Mouse (Mus musculus) megakaryocyte, embryonic 14.5 days (primary cell): ENCODE data around the gene Rasl2-9. TPM values are rescaled to one million over a fixed set of nuclear protein-coding genes. Genes with fewer than 3 reads are reported as not detected.
"Not testable (repeated sequence)": the region's sequence is repeated elsewhere in the genome, so short reads cannot be mapped to it uniquely, and the experiment has no call there.

Experiments
- H3K27me3 ChIP-seq: replicated peaks from 2 replicates; pipeline ENCODE3; 2012; ENCODE audit warnings: inconsistent platforms
- H3K36me3 ChIP-seq: replicated peaks from 2 replicates; pipeline ENCODE3; 2012; ENCODE audit warnings: low read length, inconsistent platforms, mixed read lengths
- H3K4me1 ChIP-seq: 2 replicates; pipeline ENCODE4 v1.6.1; 2012; ENCODE audit warnings: inconsistent platforms
- H3K4me3 ChIP-seq: replicated peaks from 2 replicates; pipeline ENCODE3; 2012; ENCODE audit warnings: moderate library complexity, mild to moderate bottlenecking, inconsistent platforms
- H3K9me3 ChIP-seq: 2 replicates; pipeline ENCODE4 v1.6.1; 2012; ENCODE audit warnings: inconsistent platforms
- FLI1 ChIP-seq: IDR thresholded peaks from 2 replicates; pipeline ENCODE4 v1.6.1; 2012; ENCODE audit warnings: low read length, inconsistent platforms, mixed read lengths
- GATA1 ChIP-seq: IDR thresholded peaks from 3 replicates; pipeline ENCODE4 v1.6.1; 2012; ENCODE audit warnings: mixed read lengths, low read length, inconsistent platforms, borderline replicate concordance
- polyA plus RNA-seq: library from polyadenylated mRNA; stranded (reverse); fragments of >175 nt; gene quantifications from 2 replicates; pipeline ENCODE4 v1.2.3, GENCODE M21; 2012; ENCODE audit warnings: low replicate concordance; ENCODE audit not compliant: insufficient read depth

The Rasl2-9 gene
- polyA plus RNA-seq, 1 experiment = not detected

GRCm38 (mm10) chr7:5081939-5082338, 43.8 kb downstream of the Rasl2-9 start:
- Histone ChIP-seq H3K27me3 (no peaks in the 10 kb centered on the region), H3K4me3 (peak overlapping the region; percentile 98), H3K9me3 (no peaks in the 10 kb centered on the region), H3K4me1 (peaks cover 64% of the 10 kb centered on the region), H3K36me3 (peaks cover 71% of the 10 kb centered on the region)
- TF ChIP-seq FLI1 = no peak
- TF ChIP-seq GATA1 = no peak

GRCm38 (mm10) chr7:5081241-5081640, 44.5 kb downstream of the Rasl2-9 start:
- H3K27me3 ChIP-seq = no peaks in the 10 kb centered on the region
- TF ChIP-seq FLI1 (no peak), GATA1 (no peak)
- H3K4me3 ChIP-seq = peak overlapping the region; percentile 98
- H3K9me3 ChIP-seq = no peaks in the 10 kb centered on the region
- H3K36me3 ChIP-seq = peaks cover 71% of the 10 kb centered on the region
- peaks cover 67% of the 10 kb centered on the region for H3K4me1 ChIP-seq

GRCm38 (mm10) chr7:5080815-5081214, 44.9 kb downstream of the Rasl2-9 start:
- Histone ChIP-seq H3K9me3 (no peaks in the 10 kb centered on the region), H3K4me1 (peaks cover 65% of the 10 kb centered on the region), H3K4me3 (peak overlapping the region; percentile 98), H3K27me3 (no peaks in the 10 kb centered on the region), H3K36me3 (peaks cover 70% of the 10 kb centered on the region)
- TF ChIP-seq GATA1 (no peak), FLI1 (no peak)

GRCm38 (mm10) chr7:5080010-5080751, 45.6 kb downstream of the Rasl2-9 start, which contains the start of gene Epn1:
Gene Epn1, plus strand, starts transcription at chr7:5080235.
- TF ChIP-seq GATA1 (no peak), FLI1 (peak; percentile 98)
- Histone ChIP-seq H3K36me3 (peaks cover 70% of the 10 kb centered on the region), H3K9me3 (no peaks in the 10 kb centered on the region), H3K4me1 (peaks cover 64% of the 10 kb centered on the region), H3K27me3 (no peaks in the 10 kb centered on the region), H3K4me3 (peak within 1 kb of the TSS; percentile 98)

- H3K27me3 ChIP-seq, H3K9me3 ChIP-seq: not testable (repeated sequence)
- Histone ChIP-seq H3K4me3 (peak overlapping the region; percentile 98), H3K36me3 (peaks cover 70% of the 10 kb centered on the region), H3K4me1 (peaks cover 61% of the 10 kb centered on the region)
Measured at GRCm38 (mm10) chr7:5079365-5080009, 46.3 kb downstream of the Rasl2-9 start.

GRCm38 (mm10) chr7:5076931-5077330, 48.8 kb downstream of the Rasl2-9 start:
- peaks cover 60% of the 10 kb centered on the region for H3K4me1 ChIP-seq
- H3K27me3 ChIP-seq = no peaks in the 10 kb centered on the region
- no peak overlapping the region for H3K4me3 ChIP-seq
- H3K36me3 ChIP-seq = peaks cover 73% of the 10 kb centered on the region
- no peaks in the 10 kb centered on the region for H3K9me3 ChIP-seq
- TF ChIP-seq FLI1 (no peak), GATA1 (no peak)

- peaks cover 91% of the 10 kb centered on the region for H3K36me3 ChIP-seq
- no peak for TF ChIP-seq GATA1
- no peak for TF ChIP-seq FLI1
- no peaks in the 10 kb centered on the region for H3K27me3 ChIP-seq
- H3K4me3 ChIP-seq = no peak overlapping the region
- peaks cover 67% of the 10 kb centered on the region for H3K4me1 ChIP-seq
- H3K9me3 ChIP-seq = no peaks in the 10 kb centered on the region
Measured at GRCm38 (mm10) chr7:5074984-5075383, 50.8 kb downstream of the Rasl2-9 start.

Other genes starting within 250 kb of the Rasl2-9 start
- gene Isoc2a, start 248.8 kb downstream of the Rasl2-9 start, polyA plus RNA-seq = 7.2 and 17.1 TPM in 2 replicates
- gene Gm36210, start 219.4 kb downstream of the Rasl2-9 start, polyA plus RNA-seq = not detected in 2 replicates
- 33.6 and 53.4 TPM in 2 replicates for gene Zfp628, start 210.7 kb downstream of the Rasl2-9 start, polyA plus RNA-seq
- 0.51 TPM in 1 of 2 replicates, not detected in the other for gene Nat14, start 203.9 kb downstream of the Rasl2-9 start, polyA plus RNA-seq
- 0.09 and 1.5 TPM in 2 replicates for gene Ssc5d, start 200.2 kb downstream of the Rasl2-9 start, polyA plus RNA-seq
- gene Sbk2, start 161.5 kb downstream of the Rasl2-9 start, polyA plus RNA-seq = 1.3 TPM in 1 of 2 replicates, not detected in the other
- gene Sbk3, start 154.8 kb downstream of the Rasl2-9 start, polyA plus RNA-seq = 0.06 TPM in 1 of 2 replicates, not detected in the other
- 48.1 and 103 TPM in 2 replicates for gene Zfp579, start 129.8 kb downstream of the Rasl2-9 start, polyA plus RNA-seq
- 68.6 and 88.3 TPM in 2 replicates for gene Zfp524, start 111.5 kb downstream of the Rasl2-9 start, polyA plus RNA-seq
- 17.2 and 28.0 TPM in 2 replicates for gene Fiz1, start 111.3 kb downstream of the Rasl2-9 start, polyA plus RNA-seq
- not detected in 2 replicates for gene Gm44973, start 110.5 kb downstream of the Rasl2-9 start, polyA plus RNA-seq
- gene Zfp865, start 105.6 kb downstream of the Rasl2-9 start, polyA plus RNA-seq = 30.6 and 81.9 TPM in 2 replicates
- 7.3 and 34.4 TPM in 2 replicates for gene Ccdc106, start 105.4 kb downstream of the Rasl2-9 start, polyA plus RNA-seq
- not detected in 2 replicates for gene 4632433K11Rik, start 91.8 kb downstream of the Rasl2-9 start, polyA plus RNA-seq
- gene Zfp784, start 87.5 kb downstream of the Rasl2-9 start, polyA plus RNA-seq = 0.96 and 6.5 TPM in 2 replicates
- 58.5 and 224 TPM in 2 replicates for gene Zfp580, start 74.4 kb downstream of the Rasl2-9 start, polyA plus RNA-seq
- gene U2af2, start 63.8 kb downstream of the Rasl2-9 start, polyA plus RNA-seq = 251 and 262 TPM in 2 replicates
- gene Epn1, start 45.7 kb downstream of the Rasl2-9 start, polyA plus RNA-seq = 687 and 1,038 TPM in 2 replicates
- not detected in 2 replicates for gene Rfpl4, start 9.0 kb downstream of the Rasl2-9 start, polyA plus RNA-seq
- gene Vmn1r55, start 23.7 kb upstream of the Rasl2-9 start, polyA plus RNA-seq = not detected in 2 replicates
- not detected in 2 replicates for gene Vmn1r56, start 70.8 kb upstream of the Rasl2-9 start, polyA plus RNA-seq
- gene Vmn1r57, start 92.5 kb upstream of the Rasl2-9 start, polyA plus RNA-seq = not detected in 2 replicates
- not detected in 2 replicates for gene Gm5065, start 224.6 kb upstream of the Rasl2-9 start, polyA plus RNA-seq
- not detected in 2 replicates for gene Nlrp2, start 225.1 kb upstream of the Rasl2-9 start, polyA plus RNA-seq